Mouse (Mus musculus): Measurements from ENCODE around the gene Gtpbp2. TPM values are rescaled to one million over a fixed set of nuclear protein-coding genes. Genes with fewer than 3 reads are reported as not detected.

Gtpbp2 gene
- polyA plus RNA-seq (2014; fragmentation: Nextera tagmentation; extraction: Ambion mirVana) = 26.1 and 31.1 TPM in 2 replicates

DNA sequence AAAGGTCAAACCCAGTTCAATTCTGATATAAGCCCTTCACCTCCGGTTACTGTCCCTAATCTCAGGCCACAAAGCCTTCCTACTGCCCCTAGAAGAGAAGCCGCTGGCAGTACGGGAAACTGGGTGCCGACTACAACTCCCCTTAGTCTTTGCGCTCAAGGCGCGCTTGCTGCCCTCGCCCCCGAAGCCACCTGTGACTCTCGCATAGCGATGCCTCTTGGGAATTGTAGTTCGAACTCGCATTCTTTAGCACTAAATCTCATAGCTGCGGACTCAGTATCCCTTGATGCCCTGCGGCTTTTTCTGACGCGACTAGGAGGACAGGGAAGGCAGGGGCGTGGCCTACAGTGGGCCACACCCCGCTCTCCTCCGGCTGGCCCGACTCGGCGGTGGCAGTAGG, at the start of gene Gtpbp2:
TSS of gene Gtpbp2 (plus strand) at position 347 of the 400 bp plus-strand sequence.
- H3K36me3 ChIP-seq (ENCODE audit: control insufficient read depth, insufficient read depth, low read length) = peaks cover 17% of the 10 kb centered on the region; the same call in 1 of the 2 replicates
- H3K9me3 ChIP-seq (ENCODE audit: control insufficient read depth, low read length) = no peaks in the 10 kb centered on the region
- peak; percentile 86 for ATAC-seq (replicated peaks; ENCODE audit: low FRiP score)
- peak within 1 kb of the TSS; percentile 86 for H3K4me3 ChIP-seq (ENCODE audit: low read depth, low read length)
- H3K9ac ChIP-seq (ENCODE audit: low read depth, low read length) = peak within 1 kb of the TSS; percentile 84
- peak; percentile 90 for DNase-seq (ENCODE audit: low spot score)
- under 1% methylated on average over 23 of the region's 23 CpGs for WGBS
- H3K4me1 ChIP-seq (replicated peaks; ENCODE audit: control insufficient read depth, insufficient read depth, low read length) = peaks cover 36% of the 10 kb centered on the region
- no peaks in the 10 kb centered on the region for H3K27me3 ChIP-seq (replicated peaks; ENCODE audit: control insufficient read depth, insufficient read depth, low read length)
- H3K27ac ChIP-seq (ENCODE audit: low read depth, low read length) = peak within 1 kb of the TSS; percentile 96
- peak within 1 kb of the TSS; percentile 88 for H3K4me2 ChIP-seq

DNA sequence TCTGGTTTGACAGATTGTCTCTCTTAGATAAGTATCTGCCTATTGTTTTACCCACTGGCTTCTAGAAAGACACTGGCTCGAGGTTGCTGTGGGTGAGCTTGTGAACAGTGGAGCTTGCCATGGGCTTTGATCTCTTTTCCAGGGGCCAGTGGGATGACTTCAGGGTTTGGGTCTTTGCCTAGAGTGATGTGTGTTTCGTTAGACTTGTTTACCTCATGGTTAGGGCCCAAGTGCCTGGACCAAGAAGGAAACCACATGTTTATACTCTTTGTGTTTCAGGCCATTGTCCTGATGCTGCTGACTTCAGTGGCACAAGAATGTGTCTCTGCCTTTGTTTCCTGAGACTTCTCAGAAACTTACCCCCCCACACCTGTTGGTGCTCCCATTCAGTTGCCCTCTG, 45.3 kb upstream of the Gtpbp2 start:
- no peak overlapping the region for H3K27ac ChIP-seq (ENCODE audit: low read depth, low read length)
- DNase-seq (ENCODE audit: low spot score) (no peak), ATAC-seq (replicated peaks; ENCODE audit: low FRiP score) (no peak)
- H3K9ac ChIP-seq (ENCODE audit: low read depth, low read length) = no peak overlapping the region
- H3K4me3 ChIP-seq (ENCODE audit: low read depth, low read length) = no peak overlapping the region
- no peaks in the 10 kb centered on the region; the same call in none of the 2 replicates for H3K4me1 ChIP-seq (replicated peaks; ENCODE audit: control insufficient read depth, insufficient read depth, low read length)
- H3K36me3 ChIP-seq (ENCODE audit: control insufficient read depth, insufficient read depth, low read length) = peaks cover 20% of the 10 kb centered on the region
- H3K4me2 ChIP-seq = no peak overlapping the region
- H3K9me3 ChIP-seq (ENCODE audit: control insufficient read depth, low read length) = no peaks in the 10 kb centered on the region
- 43% methylated on average over 2 of the region's 2 CpGs for WGBS
- no peaks in the 10 kb centered on the region for H3K27me3 ChIP-seq (replicated peaks; ENCODE audit: control insufficient read depth, insufficient read depth, low read length)

DNA sequence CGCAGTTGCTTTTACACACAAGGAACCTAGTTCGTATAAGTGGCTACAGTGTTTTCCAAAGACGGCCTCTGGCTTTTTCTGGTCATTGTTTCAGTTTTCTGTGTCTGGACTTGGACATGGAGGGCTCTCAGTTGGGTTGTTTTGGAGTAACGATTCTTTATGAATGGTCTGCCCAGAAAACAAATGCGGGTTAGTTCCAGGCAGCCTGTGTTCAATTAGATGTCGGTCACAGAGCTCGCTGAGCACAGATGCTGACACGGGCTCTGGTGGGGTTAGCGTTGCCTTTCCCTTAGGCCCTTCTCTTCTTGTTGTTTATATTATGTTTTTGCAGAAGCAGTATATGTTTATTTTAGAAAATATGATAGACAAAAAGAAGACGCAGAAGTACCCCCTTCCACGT, 44.7 kb upstream of the Gtpbp2 start:
- H3K9ac ChIP-seq (ENCODE audit: low read depth, low read length) = no peak overlapping the region
- H3K4me2 ChIP-seq = no peak overlapping the region
- no peaks in the 10 kb centered on the region for H3K27me3 ChIP-seq (replicated peaks; ENCODE audit: control insufficient read depth, insufficient read depth, low read length)
- H3K4me1 ChIP-seq (replicated peaks; ENCODE audit: control insufficient read depth, insufficient read depth, low read length) = no peaks in the 10 kb centered on the region; the same call in none of the 2 replicates
- 83% methylated on average over 11 of the region's 11 CpGs for WGBS
- ATAC-seq (replicated peaks; ENCODE audit: low FRiP score) = no peak
- DNase-seq (ENCODE audit: low spot score) = no peak
- H3K27ac ChIP-seq (ENCODE audit: low read depth, low read length) = no peak overlapping the region; the same call in 1 of the 2 replicates
- no peaks in the 10 kb centered on the region for H3K9me3 ChIP-seq (ENCODE audit: control insufficient read depth, low read length)
- no peak overlapping the region for H3K4me3 ChIP-seq (ENCODE audit: low read depth, low read length)
- H3K36me3 ChIP-seq (ENCODE audit: control insufficient read depth, insufficient read depth, low read length) = peaks cover 21% of the 10 kb centered on the region

DNA sequence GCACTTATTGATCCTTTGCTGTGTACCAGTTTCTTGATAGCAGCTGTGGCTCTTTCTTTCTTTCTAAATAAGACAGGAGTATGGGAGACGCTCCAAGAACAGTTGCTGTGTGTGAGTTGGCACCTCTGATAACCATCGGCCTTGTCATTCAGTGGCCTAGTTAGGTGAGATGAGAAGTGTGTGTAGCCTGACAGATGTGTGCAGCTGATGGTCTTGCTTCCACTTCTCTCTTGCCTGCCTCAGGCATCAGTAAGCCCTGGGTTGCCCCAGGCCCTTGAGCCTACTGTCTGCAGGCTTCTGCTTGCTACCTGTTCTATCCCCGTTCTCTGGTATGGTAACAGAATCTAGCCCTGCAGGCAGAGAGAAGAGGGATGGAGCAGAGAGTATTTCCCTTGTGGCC, 44.0 kb upstream of the Gtpbp2 start:
- H3K36me3 ChIP-seq (ENCODE audit: control insufficient read depth, insufficient read depth, low read length) = peaks cover 21% of the 10 kb centered on the region
- H3K4me2 ChIP-seq = no peak overlapping the region
- H3K4me3 ChIP-seq (ENCODE audit: low read depth, low read length) = no peak overlapping the region
- no peak for DNase-seq (ENCODE audit: low spot score)
- no peaks in the 10 kb centered on the region for H3K27me3 ChIP-seq (replicated peaks; ENCODE audit: control insufficient read depth, insufficient read depth, low read length)
- no peak overlapping the region for H3K27ac ChIP-seq (ENCODE audit: low read depth, low read length)
- WGBS = 75% methylated on average over 3 of the region's 3 CpGs
- ATAC-seq (replicated peaks; ENCODE audit: low FRiP score) = no peak
- no peaks in the 10 kb centered on the region for H3K9me3 ChIP-seq (ENCODE audit: control insufficient read depth, low read length)
- no peaks in the 10 kb centered on the region; the same call in none of the 2 replicates for H3K4me1 ChIP-seq (replicated peaks; ENCODE audit: control insufficient read depth, insufficient read depth, low read length)
- H3K9ac ChIP-seq (ENCODE audit: low read depth, low read length) = no peak overlapping the region

DNA sequence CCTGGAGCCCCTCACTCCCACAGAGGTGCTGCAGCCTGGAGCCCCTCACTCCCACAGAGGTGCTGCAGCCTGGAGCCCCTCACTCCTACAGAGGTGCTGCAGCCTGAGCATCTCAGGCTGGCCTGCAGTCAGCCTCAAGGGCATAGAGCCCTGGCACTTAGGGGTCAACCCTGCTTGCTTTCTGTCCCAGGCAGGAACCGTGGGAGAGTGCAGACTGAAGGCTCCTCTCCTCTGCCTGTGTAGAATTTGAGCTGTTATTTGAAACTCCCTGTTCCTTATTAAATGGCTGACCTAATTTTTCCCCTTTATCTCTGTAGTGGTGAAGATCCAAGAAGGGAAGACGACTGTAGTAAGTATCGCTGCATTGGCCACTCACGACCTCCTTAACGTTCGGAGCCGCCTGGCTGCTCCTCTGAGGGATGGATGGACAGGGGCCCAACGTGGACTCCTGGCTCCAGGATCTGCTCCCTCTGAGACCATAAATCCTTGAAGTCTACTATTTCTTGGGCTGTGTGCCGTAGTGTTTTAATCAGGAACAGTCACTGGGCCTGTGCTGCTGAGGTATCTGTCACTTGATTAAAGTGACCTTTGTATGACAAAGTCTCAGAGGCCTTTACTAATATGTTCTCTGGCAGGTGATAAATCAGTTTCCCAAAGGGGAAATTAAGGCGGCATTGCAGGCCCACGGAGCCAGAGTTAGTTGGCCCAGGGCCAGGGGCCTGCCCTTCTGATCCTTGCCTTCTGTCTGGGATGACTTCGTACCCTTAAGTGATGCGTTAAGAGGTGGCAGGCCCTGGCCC, 43.0 kb upstream of the Gtpbp2 start:
- Histone ChIP-seq H3K4me3 (ENCODE audit: low read depth, low read length) (no peak overlapping the region), H3K4me1 (replicated peaks; ENCODE audit: control insufficient read depth, insufficient read depth, low read length) (no peaks in the 10 kb centered on the region; the same call in none of the 2 replicates), H3K4me2 (no peak overlapping the region), H3K27ac (ENCODE audit: low read depth, low read length) (no peak overlapping the region), H3K9ac (ENCODE audit: low read depth, low read length) (no peak overlapping the region), H3K36me3 (ENCODE audit: control insufficient read depth, insufficient read depth, low read length) (peaks cover 27% of the 10 kb centered on the region), H3K9me3 (ENCODE audit: control insufficient read depth, low read length) (no peaks in the 10 kb centered on the region), H3K27me3 (replicated peaks; ENCODE audit: control insufficient read depth, insufficient read depth, low read length) (no peaks in the 10 kb centered on the region)
- ATAC-seq (replicated peaks; ENCODE audit: low FRiP score) (no peak), DNase-seq (ENCODE audit: low spot score) (no peak)
- WGBS = 77% methylated on average over 13 of the region's 13 CpGs

DNA sequence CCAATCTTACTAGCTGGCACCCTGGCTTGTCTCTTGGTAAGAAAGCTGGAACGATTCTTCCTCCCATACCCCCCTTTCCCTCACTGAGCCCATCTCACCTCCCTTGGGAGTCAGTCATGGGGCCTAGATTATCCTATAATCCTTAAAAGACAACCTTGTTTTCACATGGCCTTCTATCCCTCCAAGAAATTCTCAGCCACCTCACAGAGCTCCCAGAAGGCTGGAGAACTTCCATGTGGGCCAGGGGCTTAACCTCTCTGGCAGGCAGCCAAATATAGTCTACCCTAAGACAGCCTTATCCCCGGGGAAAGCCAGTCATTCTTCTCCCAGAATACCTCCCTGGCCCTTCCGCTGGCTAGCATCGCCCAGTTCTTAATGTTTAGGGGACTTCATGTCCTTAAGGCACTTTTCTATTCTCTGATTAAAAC, 42.4 kb upstream of the Gtpbp2 start:
- WGBS = 81% methylated on average over 4 of the region's 4 CpGs
- Histone ChIP-seq H3K27me3 (replicated peaks; ENCODE audit: control insufficient read depth, insufficient read depth, low read length) (no peaks in the 10 kb centered on the region), H3K4me2 (no peak overlapping the region), H3K4me1 (replicated peaks; ENCODE audit: control insufficient read depth, insufficient read depth, low read length) (no peaks in the 10 kb centered on the region; the same call in none of the 2 replicates), H3K27ac (ENCODE audit: low read depth, low read length) (no peak overlapping the region), H3K9ac (ENCODE audit: low read depth, low read length) (no peak overlapping the region), H3K4me3 (ENCODE audit: low read depth, low read length) (no peak overlapping the region), H3K9me3 (ENCODE audit: control insufficient read depth, low read length) (no peaks in the 10 kb centered on the region), H3K36me3 (ENCODE audit: control insufficient read depth, insufficient read depth, low read length) (peaks cover 33% of the 10 kb centered on the region)
- DNase-seq (ENCODE audit: low spot score) (no peak), ATAC-seq (replicated peaks; ENCODE audit: low FRiP score) (no peak)

DNA sequence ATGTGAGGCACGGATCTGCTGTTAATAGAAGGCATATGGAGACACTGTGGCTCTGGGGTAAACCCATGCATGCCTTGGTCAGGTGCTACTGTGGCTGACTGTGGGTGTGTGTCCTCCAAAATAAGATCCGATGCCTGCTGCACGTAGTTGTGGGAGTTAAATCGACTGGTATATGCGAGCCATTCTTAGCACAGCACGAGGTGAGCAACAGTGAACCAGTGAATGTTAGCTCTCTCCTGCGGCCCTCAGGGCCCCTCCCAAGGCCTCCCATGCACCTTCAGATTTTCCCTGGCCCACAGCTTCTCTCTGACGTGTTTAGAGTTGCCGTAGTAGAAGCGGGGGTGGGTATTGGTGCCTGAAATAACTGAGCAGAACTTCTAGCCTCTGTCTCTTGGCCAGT, 41.2 kb upstream of the Gtpbp2 start:
- Histone ChIP-seq H3K27ac (ENCODE audit: low read depth, low read length) (no peak overlapping the region), H3K4me3 (ENCODE audit: low read depth, low read length) (no peak overlapping the region), H3K27me3 (replicated peaks; ENCODE audit: control insufficient read depth, insufficient read depth, low read length) (no peaks in the 10 kb centered on the region), H3K9me3 (ENCODE audit: control insufficient read depth, low read length) (no peaks in the 10 kb centered on the region), H3K4me1 (replicated peaks; ENCODE audit: control insufficient read depth, insufficient read depth, low read length) (no peaks in the 10 kb centered on the region; the same call in 1 of the 2 replicates), H3K4me2 (no peak overlapping the region), H3K36me3 (ENCODE audit: control insufficient read depth, insufficient read depth, low read length) (peaks cover 43% of the 10 kb centered on the region), H3K9ac (ENCODE audit: low read depth, low read length) (no peak overlapping the region)
- ATAC-seq (replicated peaks; ENCODE audit: low FRiP score) = no peak
- 87% methylated on average over 10 of the region's 10 CpGs for WGBS
- no peak for DNase-seq (ENCODE audit: low spot score)

DNA sequence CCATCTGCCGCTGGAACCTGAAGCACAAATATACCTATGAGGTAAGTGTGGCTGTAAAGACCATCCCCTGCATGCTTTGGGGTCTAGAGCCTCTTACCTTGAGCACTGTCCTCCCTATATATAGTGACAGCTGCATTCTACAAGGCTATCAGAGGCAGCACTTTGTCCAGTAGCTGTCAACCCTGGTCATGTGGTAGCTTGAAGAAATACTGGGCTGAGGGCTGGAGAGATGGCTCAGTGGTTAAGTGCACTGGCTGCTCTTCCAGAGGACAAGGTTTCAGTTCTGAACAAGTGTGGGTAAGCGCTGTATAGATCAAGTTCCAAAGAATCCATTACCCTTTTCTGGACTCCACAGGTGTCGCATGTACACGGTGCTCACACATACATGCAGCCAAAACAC, 38.0 kb upstream of the Gtpbp2 start:
- Histone ChIP-seq H3K27me3 (replicated peaks; ENCODE audit: control insufficient read depth, insufficient read depth, low read length) (no peaks in the 10 kb centered on the region), H3K4me2 (no peak overlapping the region), H3K9me3 (ENCODE audit: control insufficient read depth, low read length) (no peaks in the 10 kb centered on the region), H3K36me3 (ENCODE audit: control insufficient read depth, insufficient read depth, low read length) (peaks cover 56% of the 10 kb centered on the region), H3K9ac (ENCODE audit: low read depth, low read length) (no peak overlapping the region), H3K27ac (ENCODE audit: low read depth, low read length) (no peak overlapping the region), H3K4me3 (ENCODE audit: low read depth, low read length) (no peak overlapping the region), H3K4me1 (replicated peaks; ENCODE audit: control insufficient read depth, insufficient read depth, low read length) (peaks cover 3% of the 10 kb centered on the region)
- 96% methylated on average over 4 of the region's 4 CpGs for WGBS
- DNase-seq (ENCODE audit: low spot score) (no peak), ATAC-seq (replicated peaks; ENCODE audit: low FRiP score) (no peak)

DNA sequence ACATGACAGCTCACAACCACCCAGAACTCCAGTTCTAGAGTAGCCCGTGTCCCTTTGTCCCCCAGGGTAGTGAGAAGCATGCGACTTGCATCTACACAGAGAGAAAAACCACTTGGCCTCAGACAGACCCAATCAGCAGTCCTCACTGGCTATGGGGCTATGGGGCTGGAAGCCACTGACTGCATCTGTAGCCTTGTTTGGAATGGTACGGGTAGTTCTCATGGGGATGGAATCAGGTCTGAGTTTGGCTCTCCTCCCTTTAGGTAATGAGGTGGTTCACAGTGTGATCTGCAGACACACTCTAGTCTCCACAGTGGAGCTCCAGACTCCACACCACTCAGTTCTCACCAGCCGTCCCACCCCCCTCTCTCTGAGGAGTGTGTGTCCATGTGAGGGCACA, 37.5 kb upstream of the Gtpbp2 start:
- Histone ChIP-seq H3K9me3 (ENCODE audit: control insufficient read depth, low read length) (no peaks in the 10 kb centered on the region), H3K27ac (ENCODE audit: low read depth, low read length) (no peak overlapping the region), H3K9ac (ENCODE audit: low read depth, low read length) (no peak overlapping the region), H3K4me2 (no peak overlapping the region), H3K4me3 (ENCODE audit: low read depth, low read length) (no peak overlapping the region), H3K36me3 (ENCODE audit: control insufficient read depth, insufficient read depth, low read length) (peaks cover 56% of the 10 kb centered on the region), H3K4me1 (replicated peaks; ENCODE audit: control insufficient read depth, insufficient read depth, low read length) (peaks cover 3% of the 10 kb centered on the region), H3K27me3 (replicated peaks; ENCODE audit: control insufficient read depth, insufficient read depth, low read length) (no peaks in the 10 kb centered on the region)
- DNase-seq (ENCODE audit: low spot score) (no peak), ATAC-seq (replicated peaks; ENCODE audit: low FRiP score) (no peak)
- WGBS = 96% methylated on average over 4 of the region's 4 CpGs
